Mouse (Mus musculus): ENCODE measurements around the gene Pak2. TPM values are rescaled to one million over a fixed set of nuclear protein-coding genes. Genes with fewer than 3 reads are reported as not detected.
"Not testable (repeated sequence)": the region's sequence is repeated elsewhere in the genome, so short reads cannot be mapped to it uniquely, and the experiment has no call there.

The Pak2 gene
- polyA plus RNA-seq, 1 experiment from 2014 or later: 39.2 TPM

DNA sequence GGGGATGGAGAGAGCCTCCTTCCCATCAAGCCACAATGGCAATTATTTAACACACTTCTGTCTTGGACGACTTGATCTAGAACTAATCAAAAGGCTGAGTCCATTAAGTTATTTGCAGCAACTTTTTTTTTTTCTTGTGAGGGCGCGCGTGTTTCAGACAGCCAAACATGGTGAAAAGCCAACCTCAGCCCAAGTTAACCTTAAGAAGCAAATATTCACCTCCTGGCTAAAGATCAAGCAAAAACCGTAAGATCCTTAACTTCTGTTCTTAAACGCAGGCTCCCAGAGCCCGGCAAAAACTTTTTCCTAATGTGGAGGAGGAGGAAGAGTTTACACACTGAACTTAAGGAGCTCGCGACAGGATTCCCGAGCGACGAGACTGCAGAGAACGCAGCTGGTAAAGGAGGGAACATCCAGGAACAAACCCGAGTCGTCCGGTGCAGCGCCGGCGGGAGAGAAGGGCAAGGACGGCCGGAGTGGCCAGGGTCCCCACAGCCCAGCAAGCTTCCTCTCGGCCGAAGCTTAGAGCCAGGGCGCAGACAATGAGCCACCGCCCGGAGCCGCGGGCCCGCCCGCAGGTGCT lies 643 bp downstream of the Pak2 start:
- Histone ChIP-seq H3K9me3 (no peaks in the 10 kb centered on the region), H3K27ac (peak overlapping the region; percentile 97), H3K4me2 (replicated peaks) (peak overlapping the region; percentile 54), H3K27me3 (no peaks in the 10 kb centered on the region), H3K9ac (peak overlapping the region; percentile 99), H3K4me3 (peak overlapping the region; percentile 98), H3K36me3 (peaks cover 3% of the 10 kb centered on the region), H3K4me1 (peaks cover 15% of the 10 kb centered on the region)
- WGBS: under 1% methylated on average over 30 of the region's 30 CpGs
- peak; percentile 55 for ATAC-seq (ENCODE audit: insufficient number of reproducible peaks, insufficient read depth, low FRiP score, low TSS enrichment)

DNA sequence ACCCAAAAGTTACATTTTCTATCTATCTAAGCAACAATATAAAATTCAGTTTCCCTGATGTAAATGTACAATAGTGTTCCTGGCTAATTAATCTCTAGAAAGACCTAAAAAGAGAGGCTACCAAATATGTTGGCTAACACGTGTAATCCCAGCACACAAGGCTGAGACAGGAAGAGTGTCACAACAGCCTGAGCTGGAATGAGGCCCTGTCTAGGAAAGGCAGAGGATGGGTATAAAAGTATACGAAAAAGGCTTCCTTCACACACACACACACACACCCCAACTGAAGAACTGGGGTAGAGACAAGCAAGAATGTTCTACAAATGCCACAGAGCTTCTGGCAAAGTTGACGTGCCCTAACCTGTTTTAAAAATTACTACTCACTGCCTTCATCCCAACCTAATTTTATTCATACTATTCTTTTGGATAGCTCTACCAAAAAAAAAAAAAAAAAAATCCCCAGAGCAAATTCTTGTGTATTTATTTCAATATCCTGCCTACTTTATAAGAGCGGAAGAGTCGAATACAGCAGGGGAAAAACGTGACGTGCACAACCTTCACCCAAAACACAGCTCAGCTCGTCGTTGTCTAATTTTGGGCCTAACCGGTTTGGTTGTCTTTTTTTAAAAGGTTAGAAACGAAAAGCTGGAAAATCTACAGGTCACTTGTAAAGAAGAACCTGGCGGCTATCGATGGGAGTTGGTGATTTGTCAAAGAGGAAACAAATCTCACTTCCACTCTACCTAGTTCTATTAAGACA lies 1.3 kb downstream of the Pak2 start:
- no peak for ATAC-seq (ENCODE audit: insufficient number of reproducible peaks, insufficient read depth, low FRiP score, low TSS enrichment)
- peak overlapping the region; percentile 97; the same call in 1 of the 2 replicates for H3K27ac ChIP-seq
- WGBS: 8% methylated on average over 13 of the region's 13 CpGs

DNA sequence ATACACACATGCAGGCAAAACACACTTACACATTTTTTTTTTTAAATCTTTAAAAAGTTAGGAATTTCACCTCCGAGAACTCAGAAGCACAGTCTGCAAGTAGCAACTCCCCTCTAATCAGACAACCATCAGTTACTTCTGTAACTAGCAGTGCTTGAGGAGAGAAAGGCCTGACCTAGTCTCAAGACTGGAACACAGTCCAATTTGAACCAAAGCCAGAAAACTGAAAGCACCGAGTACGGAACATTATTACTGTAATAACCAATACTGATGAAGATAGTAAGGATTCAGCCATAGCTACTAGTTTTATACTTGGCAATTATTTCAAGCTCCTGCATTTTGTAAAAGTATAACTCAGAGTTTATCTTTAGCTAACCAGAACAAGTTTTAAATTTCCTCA lies 2.7 kb downstream of the Pak2 start:
- no peaks in the 10 kb centered on the region for H3K9me3 ChIP-seq
- peaks cover 15% of the 10 kb centered on the region for H3K4me1 ChIP-seq
- 69% methylated on average over 3 of the region's 3 CpGs for WGBS
- no peak overlapping the region for H3K9ac ChIP-seq
- H3K27me3 ChIP-seq: no peaks in the 10 kb centered on the region
- H3K4me3 ChIP-seq: no peak overlapping the region
- ATAC-seq (ENCODE audit: insufficient number of reproducible peaks, insufficient read depth, low FRiP score, low TSS enrichment): no peak
- 0 out of 2 replicates have a peak, but pooled peaks cover 2% of the 10 kb centered on the region for H3K36me3 ChIP-seq
- no peak overlapping the region for H3K27ac ChIP-seq
- H3K4me2 ChIP-seq (replicated peaks): no peak overlapping the region

More for the DNA sequence above, 1.3 kb downstream of the Pak2 start:
- H3K4me1 ChIP-seq: peaks cover 15% of the 10 kb centered on the region
- peak overlapping the region; percentile 98 for H3K4me3 ChIP-seq
- peak overlapping the region; percentile 99 for H3K9ac ChIP-seq
- no peaks in the 10 kb centered on the region for H3K27me3 ChIP-seq
- H3K36me3 ChIP-seq: peaks cover 2% of the 10 kb centered on the region; the same call in 1 of the 2 replicates
- no peaks in the 10 kb centered on the region for H3K9me3 ChIP-seq
- H3K4me2 ChIP-seq (replicated peaks): peak overlapping the region; percentile 54

DNA sequence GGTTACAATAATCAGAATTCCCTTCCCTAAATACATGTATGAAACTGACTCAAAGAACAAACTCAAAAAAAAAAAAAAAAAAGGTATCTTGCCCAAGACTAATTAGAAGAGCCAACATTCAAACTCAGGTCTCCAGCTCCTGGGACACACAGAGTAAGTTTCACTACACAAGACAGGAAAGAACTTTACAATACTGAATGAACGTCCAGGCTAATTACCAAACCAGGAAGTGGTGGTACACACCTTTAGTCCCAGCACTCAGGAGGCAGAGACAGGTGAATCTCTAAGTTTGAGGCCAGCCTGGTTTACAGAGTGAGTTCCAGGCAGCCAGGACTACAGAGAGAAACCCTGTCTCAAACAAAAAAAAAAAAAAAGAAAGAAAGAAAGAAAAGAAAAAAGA lies 3.4 kb downstream of the Pak2 start:
- Histone ChIP-seq H3K4me1 (peaks cover 15% of the 10 kb centered on the region), H3K36me3 (0 out of 2 replicates have a peak, but pooled peaks cover 2% of the 10 kb centered on the region), H3K27me3 (no peaks in the 10 kb centered on the region), H3K27ac (no peak overlapping the region), H3K4me2 (replicated peaks) (no peak overlapping the region), H3K4me3 (no peak overlapping the region), H3K9me3 (no peaks in the 10 kb centered on the region), H3K9ac (no peak overlapping the region)
- ATAC-seq (ENCODE audit: insufficient number of reproducible peaks, insufficient read depth, low FRiP score, low TSS enrichment): no peak
- WGBS: 53% methylated on average over 1 of the region's 1 CpGs

DNA sequence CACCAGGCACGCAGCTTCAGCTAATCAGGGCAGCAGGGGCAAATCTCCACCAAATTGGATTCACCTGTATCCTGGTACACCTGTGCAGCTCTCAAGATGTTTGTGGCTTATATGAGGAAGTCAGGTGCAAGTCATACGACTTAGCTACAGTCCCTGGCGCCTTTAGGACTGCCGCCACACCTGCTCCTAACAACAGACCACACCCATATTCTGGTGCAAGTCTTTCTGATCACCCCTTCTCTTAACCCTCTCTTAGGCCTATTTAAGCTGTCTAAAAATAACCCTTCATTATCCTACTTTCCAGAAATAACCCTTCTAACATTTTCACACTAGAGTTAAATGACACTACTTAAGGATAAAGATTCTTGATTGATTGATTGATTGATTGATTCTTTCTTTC lies 9.1 kb downstream of the Pak2 start:
- WGBS: 74% methylated on average over 4 of the region's 4 CpGs
- ATAC-seq (ENCODE audit: insufficient number of reproducible peaks, insufficient read depth, low FRiP score, low TSS enrichment); H3K4me2 ChIP-seq (replicated peaks); H3K9ac ChIP-seq; H3K27me3 ChIP-seq; H3K4me1 ChIP-seq; H3K4me3 ChIP-seq; H3K36me3 ChIP-seq; H3K9me3 ChIP-seq; H3K27ac ChIP-seq: not testable (repeated sequence)

DNA sequence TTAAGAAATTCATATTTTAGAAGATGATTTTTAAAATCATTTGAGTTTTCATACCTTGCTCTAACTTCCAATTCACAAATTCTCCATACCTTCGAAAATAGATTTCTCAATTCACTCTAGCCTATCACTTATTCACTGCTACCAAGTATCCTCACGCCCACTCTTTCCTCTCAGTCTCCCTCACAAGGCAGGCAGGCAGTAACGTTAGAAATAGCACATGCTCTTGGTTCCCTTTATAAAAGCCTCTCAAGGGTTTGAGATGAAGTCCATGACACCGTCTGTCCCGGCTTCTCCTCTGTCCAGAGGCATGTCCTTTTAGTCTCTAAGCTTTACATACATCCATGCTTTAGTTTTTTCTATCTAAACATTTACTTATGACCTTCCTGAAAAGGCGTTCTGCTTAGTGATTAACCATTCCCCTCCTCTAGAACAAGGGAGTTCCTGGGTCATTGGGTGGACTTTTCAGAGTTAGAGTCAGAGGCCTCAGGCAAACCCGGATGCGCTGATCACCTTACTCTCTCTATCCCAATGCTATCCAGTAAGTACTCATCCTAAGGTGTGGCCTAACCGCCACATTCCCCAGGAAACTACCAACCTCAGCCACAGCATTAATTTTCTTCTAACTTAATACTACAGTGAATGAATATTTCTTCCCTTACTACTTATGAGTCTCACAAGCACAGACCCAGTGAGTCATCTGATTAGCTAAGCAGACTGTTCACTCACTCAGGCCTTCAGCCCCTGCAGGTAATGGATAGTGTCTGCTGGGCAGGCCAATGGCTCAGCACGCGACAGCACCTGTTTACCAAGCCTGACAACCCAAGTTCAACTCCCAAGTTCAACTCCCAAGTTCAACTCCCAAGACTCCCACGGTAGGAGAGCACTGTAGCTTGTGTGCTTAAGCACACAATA lies 10.5 kb downstream of the Pak2 start:
- Histone ChIP-seq H3K27me3 (no peaks in the 10 kb centered on the region), H3K9me3 (no peaks in the 10 kb centered on the region), H3K27ac (no peak overlapping the region), H3K4me1 (no peaks in the 10 kb centered on the region), H3K36me3 (0 out of 2 replicates have a peak, but pooled peaks cover 2% of the 10 kb centered on the region), H3K9ac (no peak overlapping the region), H3K4me2 (replicated peaks) (no peak overlapping the region), H3K4me3 (no peak overlapping the region)
- ATAC-seq (ENCODE audit: insufficient number of reproducible peaks, insufficient read depth, low FRiP score, low TSS enrichment): no peak
- WGBS: 86% methylated on average over 12 of the region's 12 CpGs

DNA sequence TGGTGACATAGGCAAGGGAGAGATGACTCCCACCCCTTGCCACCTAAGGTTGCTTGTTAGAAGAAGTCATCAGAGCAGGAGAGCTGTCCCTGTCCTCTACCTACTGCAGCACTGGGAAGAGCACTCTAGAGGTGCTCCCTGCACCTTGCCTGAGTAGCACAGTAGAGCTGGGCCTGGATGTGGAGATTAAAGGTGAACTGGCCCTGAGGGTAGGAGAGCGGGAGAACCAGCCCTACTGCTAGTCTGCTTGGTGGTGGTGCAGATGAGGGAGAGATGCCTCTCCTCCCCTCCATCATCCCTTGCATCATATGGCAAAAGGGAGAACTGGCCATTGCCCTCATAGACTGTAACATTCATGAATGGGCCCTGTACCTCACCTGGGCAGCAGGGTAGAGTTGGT lies 12.2 kb downstream of the Pak2 start:
- Histone ChIP-seq H3K9me3 (no peaks in the 10 kb centered on the region), H3K4me1 (no peaks in the 10 kb centered on the region), H3K36me3 (no peaks in the 10 kb centered on the region), H3K9ac (no peak overlapping the region), H3K4me3 (no peak overlapping the region), H3K4me2 (replicated peaks) (no peak overlapping the region), H3K27me3 (no peaks in the 10 kb centered on the region), H3K27ac (no peak overlapping the region)
- WGBS: 100% methylated on average over 1 of the region's 1 CpGs
- peak; percentile 35; the same call in 1 of the 2 replicates for ATAC-seq (ENCODE audit: insufficient number of reproducible peaks, insufficient read depth, low FRiP score, low TSS enrichment)

DNA sequence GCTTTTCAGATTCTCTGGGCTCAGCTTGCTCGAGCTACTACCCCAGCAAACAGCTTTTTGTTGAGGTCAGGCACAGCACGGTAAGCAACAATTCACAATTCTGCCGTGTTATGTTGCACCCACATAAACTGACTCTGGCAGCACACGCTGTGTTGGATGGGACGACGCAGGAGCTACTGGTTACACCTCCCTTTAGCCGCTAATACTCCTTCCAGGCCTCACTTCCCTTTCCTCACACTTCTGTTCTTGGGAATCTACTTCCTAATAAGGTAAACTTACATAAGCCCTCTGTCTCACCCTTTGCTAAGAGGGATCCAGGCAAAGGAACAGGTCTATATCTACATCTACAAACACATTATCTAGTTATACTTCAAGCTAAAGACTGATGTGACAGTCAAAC lies 15.2 kb downstream of the Pak2 start:
- no peak overlapping the region for H3K4me2 ChIP-seq (replicated peaks)
- no peak overlapping the region for H3K9ac ChIP-seq
- ATAC-seq (ENCODE audit: insufficient number of reproducible peaks, insufficient read depth, low FRiP score, low TSS enrichment): no peak
- no peaks in the 10 kb centered on the region for H3K9me3 ChIP-seq
- H3K4me3 ChIP-seq: no peak overlapping the region
- H3K36me3 ChIP-seq: no peaks in the 10 kb centered on the region
- H3K27ac ChIP-seq: no peak overlapping the region
- H3K4me1 ChIP-seq: no peaks in the 10 kb centered on the region
- WGBS: 87% methylated on average over 7 of the region's 7 CpGs
- H3K27me3 ChIP-seq: no peaks in the 10 kb centered on the region

DNA sequence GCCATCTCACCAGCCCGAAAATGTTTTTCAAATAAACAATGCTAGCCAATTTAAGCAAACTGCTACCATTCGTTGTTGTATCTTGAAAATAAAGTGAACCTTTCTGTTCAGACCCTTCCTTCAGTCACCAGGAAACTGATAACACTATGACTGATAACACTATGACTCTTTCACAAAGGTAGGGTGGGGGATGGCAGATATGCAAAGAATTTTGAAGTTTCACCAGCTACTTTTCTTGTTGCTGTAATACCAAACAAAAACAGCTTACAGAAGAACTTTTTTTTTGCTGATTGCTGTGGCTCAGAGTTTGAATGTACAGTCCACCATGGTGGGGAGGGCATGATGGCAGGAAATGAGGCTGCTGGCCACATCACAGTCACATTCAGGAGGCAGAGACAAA lies 16.9 kb downstream of the Pak2 start:
- Histone ChIP-seq H3K9me3 (no peaks in the 10 kb centered on the region), H3K4me1 (no peaks in the 10 kb centered on the region), H3K27ac (no peak overlapping the region), H3K9ac (no peak overlapping the region), H3K36me3 (no peaks in the 10 kb centered on the region), H3K4me2 (replicated peaks) (no peak overlapping the region), H3K27me3 (no peaks in the 10 kb centered on the region), H3K4me3 (no peak overlapping the region)
- 80% methylated on average over 2 of the region's 2 CpGs for WGBS
- ATAC-seq (ENCODE audit: insufficient number of reproducible peaks, insufficient read depth, low FRiP score, low TSS enrichment): no peak

DNA sequence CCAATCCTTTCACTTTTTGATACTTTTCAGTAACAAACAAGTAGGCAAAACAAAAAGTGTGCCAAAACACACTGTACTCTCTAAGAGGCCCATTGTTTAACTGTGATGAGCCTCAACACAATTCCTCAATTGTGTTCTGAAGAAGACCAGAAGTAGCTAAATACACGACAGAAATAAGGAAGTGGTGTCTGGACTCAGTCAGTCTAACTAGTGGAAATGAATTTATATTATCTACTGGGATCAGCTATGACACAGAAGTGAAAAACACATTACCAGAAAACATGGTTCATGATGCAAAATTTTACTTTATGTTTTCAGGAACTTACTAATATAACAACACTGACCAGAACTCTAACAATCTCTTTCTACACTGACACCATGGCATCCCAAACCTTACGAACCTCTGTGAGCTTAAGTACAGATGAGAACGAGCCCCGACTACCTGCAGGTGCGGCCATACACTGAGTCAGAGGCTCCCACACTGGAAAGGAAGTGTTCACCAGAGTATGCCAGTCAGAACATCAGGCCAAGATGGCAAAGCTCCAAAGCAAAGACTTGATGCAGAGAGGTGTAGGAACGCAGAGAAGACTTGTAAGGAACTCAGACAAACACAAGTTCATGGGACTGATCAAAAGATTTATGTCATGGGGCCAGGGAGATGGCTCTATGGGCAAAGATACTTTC lies 19.2 kb downstream of the Pak2 start:
- Histone ChIP-seq H3K4me3 (no peak overlapping the region), H3K4me1 (no peaks in the 10 kb centered on the region), H3K9ac (no peak overlapping the region), H3K27ac (no peak overlapping the region), H3K9me3 (no peaks in the 10 kb centered on the region), H3K4me2 (replicated peaks) (no peak overlapping the region), H3K36me3 (no peaks in the 10 kb centered on the region), H3K27me3 (no peaks in the 10 kb centered on the region)
- 74% methylated on average over 6 of the region's 6 CpGs for WGBS
- no peak for ATAC-seq (ENCODE audit: insufficient number of reproducible peaks, insufficient read depth, low FRiP score, low TSS enrichment)

DNA sequence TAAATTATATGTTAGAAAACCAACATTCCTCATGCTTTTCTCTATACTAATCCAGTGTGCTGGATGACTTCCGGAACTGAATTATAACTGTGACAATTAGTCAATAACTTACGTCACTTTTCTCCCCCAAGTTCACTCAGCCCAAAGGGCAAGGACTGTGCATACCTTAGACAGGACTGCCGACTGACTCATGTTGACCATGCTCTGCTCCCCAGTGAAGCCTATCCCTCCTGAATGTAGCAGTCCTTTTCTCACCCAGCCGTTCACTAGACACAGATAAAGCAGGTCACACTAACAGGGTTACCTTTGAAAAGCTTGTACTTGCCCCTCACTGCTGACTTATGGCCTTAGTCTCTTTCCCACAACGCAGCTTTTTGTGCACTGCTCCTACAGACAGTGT lies 20.3 kb downstream of the Pak2 start:
- ATAC-seq (ENCODE audit: insufficient number of reproducible peaks, insufficient read depth, low FRiP score, low TSS enrichment): no peak
- Histone ChIP-seq H3K4me3 (no peak overlapping the region), H3K36me3 (no peaks in the 10 kb centered on the region), H3K4me1 (no peaks in the 10 kb centered on the region), H3K27me3 (no peaks in the 10 kb centered on the region), H3K9me3 (no peaks in the 10 kb centered on the region), H3K4me2 (replicated peaks) (no peak overlapping the region), H3K27ac (no peak overlapping the region), H3K9ac (no peak overlapping the region)
- 80% methylated on average over 5 of the region's 5 CpGs for WGBS
